Mouse (Mus musculus) bone marrow macrophage, adult 2 months (primary cell): ENCODE results near the gene Nphp4.

Experiments
- CTCF ChIP-seq: IDR thresholded peaks from 2 replicates; pipeline ENCODE4 v1.5.1; 2012; ENCODE audit warnings: low read depth, mild to moderate bottlenecking, low read length, moderate library complexity
- POLR2A ChIP-seq: IDR thresholded peaks from 2 replicates; pipeline ENCODE4 v1.6.1; 2012; ENCODE audit warnings: mild to moderate bottlenecking, low read depth, low read length, borderline replicate concordance

DNA sequence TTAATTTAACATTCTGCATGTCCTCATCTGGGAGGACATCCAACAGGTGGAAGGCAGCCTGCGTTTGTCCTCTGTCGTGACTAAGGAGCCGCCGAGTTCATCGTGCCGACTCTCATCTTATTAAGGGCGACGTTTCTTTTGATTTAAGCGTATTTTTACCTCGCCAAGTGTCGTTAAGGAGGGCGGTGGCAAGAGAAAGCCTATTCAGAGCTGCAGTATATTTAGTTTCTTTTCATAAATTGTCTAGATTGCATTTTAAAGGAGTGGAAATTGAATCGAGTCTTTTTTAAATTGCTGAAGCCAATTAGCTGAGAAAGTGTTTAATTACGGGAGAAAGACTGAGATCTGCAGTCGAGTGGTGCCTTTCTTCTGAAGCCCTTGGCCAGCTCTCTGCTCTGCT is 109.0 kb downstream of the Nphp4 start:
- TF ChIP-seq POLR2A (no peak), CTCF (no peak)
